In the genomic region with DNA sequence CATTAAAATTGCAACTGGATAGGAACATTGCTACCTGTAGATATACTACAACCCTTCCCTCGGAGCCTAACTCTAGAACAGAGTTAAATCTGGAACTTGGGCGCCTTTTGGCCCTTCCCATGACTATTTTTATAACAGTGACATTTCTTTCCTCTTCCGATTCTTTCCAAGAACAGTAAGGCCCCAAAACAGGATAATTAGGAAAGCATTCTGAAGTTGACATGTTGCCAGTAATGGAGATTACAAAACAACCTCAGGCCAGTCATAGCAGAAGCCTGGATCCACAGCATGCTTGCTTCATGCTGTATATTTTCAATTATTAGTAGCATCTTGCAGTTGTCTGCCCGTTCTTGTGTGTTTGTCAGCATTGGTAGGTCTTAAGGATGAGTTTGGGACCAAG, we compare ENCODE assay signal across 26 mouse cellular contexts. TPM values are rescaled to one million over a fixed set of nuclear protein-coding genes. Genes with fewer than 3 reads are reported as not detected.
A peak's percentile ranks its signal among the peaks of the same experiment; 100 is the strongest.
DNase-seq lines count a peak whose midpoint lies in the region; ATAC-seq and TF ChIP-seq lines count a peak whose summit lies in the region.
"Had no signal": no experiment of that assay in that cellular context is flagged by ENCODE, and none has a peak within 500 bp of the region (broad histone marks: within the 10 kb centered on the region; RNA-seq: fewer than 3 reads in every experiment).

No protein-coding gene starts in this region.

- H3K36me3 ChIP-seq in lung, postnatal 0 days (ENCODE audit: insufficient read depth, low read length): no peaks in the 10 kb centered on the region
- H3K36me3 ChIP-seq: embryonic facial prominence, embryonic 10.5 days; embryonic facial prominence, embryonic 12.5 days had no signal

- H3K4me1 ChIP-seq in lung, postnatal 0 days (ENCODE audit: insufficient read depth, low read depth, low read length): no peaks in the 10 kb centered on the region
- H3K4me1 ChIP-seq: embryonic facial prominence, embryonic 12.5 days had no signal

- peak; percentile 77 for DNase-seq in lung, postnatal 0 days (ENCODE audit: low spot score)
- DNase-seq in lung, postnatal 4 days: no peak
- DNase-seq in lung, postnatal 36 days: peak; percentile 25
- DNase-seq in lung, postnatal 10 days: no peak
- peak; percentile 93 for DNase-seq in adipocyte (ENCODE audit: low spot score)
- no peak for DNase-seq in heart, postnatal 36 days
- DNase-seq: adrenal gland, adult 8-10 months; adrenal gland, postnatal 14 days; adrenal gland, postnatal 36 days; cerebellum, adult 11-12 months; cerebellum, adult 2 months; cerebellum, adult 9-10 months; cerebellum, postnatal 10 days; cerebellum, postnatal 25 days had no signal

- no peaks in the 10 kb centered on the region for H3K9me3 ChIP-seq in lung, postnatal 0 days (ENCODE audit: low read length)
- H3K9me3 ChIP-seq: embryonic facial prominence, embryonic 12.5 days; forebrain, embryonic 13.5 days had no signal

- no peak for ATAC-seq in lung, postnatal 0 days
- no peak for ATAC-seq in activated CD4-positive, CD25-positive, alpha-beta regulatory T cell, adult 4 months
- ATAC-seq: forebrain, embryonic 13.5 days; forebrain, embryonic 16.5 days; Patski had no signal

- intact Hi-C loops in heart, postnatal 36 days (cut with DNase I): no loop called here

- H3K4me3 ChIP-seq in lung, postnatal 0 days (ENCODE audit: low read depth, low read length): no peak overlapping the region
- H3K4me3 ChIP-seq: embryonic facial prominence, embryonic 10.5 days; embryonic facial prominence, embryonic 12.5 days; forebrain, embryonic 13.5 days had no signal

- H3K27ac ChIP-seq in lung, postnatal 0 days (ENCODE audit: low read length): no peak overlapping the region
- H3K27ac ChIP-seq: embryonic facial prominence, embryonic 10.5 days; embryonic facial prominence, embryonic 12.5 days; forebrain, embryonic 13.5 days had no signal

- TF ChIP-seq EP300 in lung, postnatal 0 days (IDR thresholded peaks at IDR 0.05): no peak

- no peak overlapping the region for H3K9ac ChIP-seq in lung, postnatal 0 days (replicated peaks; ENCODE audit: low read depth)
- H3K9ac ChIP-seq: embryonic facial prominence, embryonic 12.5 days; forebrain, embryonic 13.5 days had no signal

- WGBS in lung, postnatal 0 days: 61% methylated on average over 4 of the region's 4 CpGs

- TF ChIP-seq CTCF in lung, postnatal 0 days (IDR thresholded peaks at IDR 0.05): no peak

- no peak overlapping the region for H3K4me2 ChIP-seq in lung, postnatal 0 days (replicated peaks; ENCODE audit: low read depth, low read length)
- H3K4me2 ChIP-seq: embryonic facial prominence, embryonic 12.5 days; forebrain, embryonic 13.5 days had no signal

- peaks cover 10% of the 10 kb centered on the region; the same call in 1 of the 2 replicates for H3K27me3 ChIP-seq in lung, postnatal 0 days (replicated peaks; ENCODE audit: insufficient read depth, low read length)
- H3K27me3 ChIP-seq: Patski had no signal

RNA-seq across cellular contexts. Expression of a gene that starts 12.5 kb away (rescaled TPM):
- not detected in 2 replicates for polyA plus RNA-seq in lung, postnatal 0 days (2015; fragmentation: Nextera tagmentation; extraction: Ambion mirVana)
- not detected for polyA plus RNA-seq in activated CD4-positive, CD25-positive, alpha-beta regulatory T cell, adult 4 months (2017; shearing (Covaris generic))
- not detected for total RNA-seq in heart, postnatal 36 days (2021)
- total RNA-seq: adrenal gland, adult 18-20 months; adrenal gland, adult 8-10 months; adrenal gland, postnatal 14 days; adrenal gland, postnatal 36 days; MEL had no signal
- polyA plus RNA-seq: C2C12; cortical plate, adult 2 months; forebrain, embryonic 11.5 days; forebrain, embryonic 13.5 days; forebrain, embryonic 16.5 days; Patski had no signal

RNA-seq across cellular contexts. Expression of a gene that starts 40.1 kb away (rescaled TPM):
- 0.12 TPM in 1 of 2 replicates, not detected in the other for polyA plus RNA-seq in lung, postnatal 0 days (2015; fragmentation: Nextera tagmentation; extraction: Ambion mirVana)
- polyA plus RNA-seq in activated CD4-positive, CD25-positive, alpha-beta regulatory T cell, adult 4 months (2017; shearing (Covaris generic)): not detected
- total RNA-seq in heart, postnatal 36 days (2021): not detected
- total RNA-seq: adrenal gland, adult 18-20 months; adrenal gland, adult 8-10 months; adrenal gland, postnatal 14 days; adrenal gland, postnatal 36 days; MEL had no signal
- polyA plus RNA-seq: cerebellum, adult 2 months; cortical plate, adult 2 months; embryonic facial prominence, embryonic 10.5 days; embryonic facial prominence, embryonic 12.5 days; embryonic facial prominence, embryonic 14.5 days; forebrain, embryonic 11.5 days; forebrain, embryonic 13.5 days; forebrain, embryonic 16.5 days had no signal

RNA-seq across cellular contexts. Expression of a gene that starts 55.2 kb away (rescaled TPM):
- not detected in 2 replicates for polyA plus RNA-seq in lung, postnatal 0 days (2015; fragmentation: Nextera tagmentation; extraction: Ambion mirVana)
- not detected for polyA plus RNA-seq in activated CD4-positive, CD25-positive, alpha-beta regulatory T cell, adult 4 months (2017; shearing (Covaris generic))
- not detected for total RNA-seq in heart, postnatal 36 days (2021)
- total RNA-seq: adrenal gland, adult 18-20 months; adrenal gland, adult 8-10 months; adrenal gland, postnatal 14 days; adrenal gland, postnatal 36 days; MEL had no signal
- polyA plus RNA-seq: cerebellum, adult 2 months; cortical plate, adult 2 months; embryonic facial prominence, embryonic 10.5 days; embryonic facial prominence, embryonic 14.5 days; forebrain, embryonic 11.5 days; forebrain, embryonic 16.5 days had no signal

Comparison
In these comparisons a context has a peak if more than half of its experiments do, and no peak if none do; other contexts are left out.
1. DNase-seq: peak in lung, postnatal 0 days (single experiment), lung, postnatal 36 days (single experiment) and adipocyte (single experiment); none in lung, postnatal 4 days (0 of 2), lung, postnatal 10 days (single experiment) and heart, postnatal 36 days (0 of 2).